Mouse (Mus musculus) erythroblast, embryonic 14.5 days (primary cell): ENCODE data around the gene Naa15. TPM values are rescaled to one million over a fixed set of nuclear protein-coding genes. Genes with fewer than 3 reads are reported as not detected.
"Not testable (repeated sequence)": the region's sequence is repeated elsewhere in the genome, so short reads cannot be mapped to it uniquely, and the experiment has no call there.

ENCODE experiments used
- H3K27me3 ChIP-seq: 2 replicates; pipeline ENCODE4 v1.6.1; 2012; ENCODE audit warnings: inconsistent platforms; ENCODE audit not compliant: control insufficient read depth
- H3K36me3 ChIP-seq: 2 replicates; pipeline ENCODE4 v1.6.1; 2012; ENCODE audit warnings: mild to moderate bottlenecking, inconsistent platforms; ENCODE audit not compliant: control insufficient read depth
- H3K4me1 ChIP-seq: 2 replicates; pipeline ENCODE4 v1.6.1; 2012; ENCODE audit warnings: inconsistent platforms; ENCODE audit not compliant: control insufficient read depth
- H3K4me3 ChIP-seq: replicated peaks from 2 replicates; pipeline ENCODE3; 2012; ENCODE audit warnings: moderate library complexity, mild to moderate bottlenecking, inconsistent platforms
- H3K9me3 ChIP-seq: 2 replicates; pipeline ENCODE4 v1.6.1; 2012; ENCODE audit warnings: low read length, inconsistent platforms, mixed read lengths; ENCODE audit not compliant: control insufficient read depth
- GATA1 ChIP-seq: IDR thresholded peaks from 2 replicates; pipeline ENCODE4 v1.6.1; 2012; ENCODE audit warnings: low read length, inconsistent platforms, mixed read lengths
- TAL1 ChIP-seq: IDR thresholded peaks from 3 replicates; pipeline ENCODE4 v1.6.1; 2012; ENCODE audit warnings: low read length, inconsistent platforms, mixed read lengths
- polyA plus RNA-seq: library from polyadenylated mRNA; stranded (reverse); fragments of >175 nt; gene quantifications from 2 replicates; pipeline ENCODE4 v1.2.3, GENCODE M21; 2012

Naa15 gene
- polyA plus RNA-seq, 1 experiment: 1.2 TPM

DNA sequence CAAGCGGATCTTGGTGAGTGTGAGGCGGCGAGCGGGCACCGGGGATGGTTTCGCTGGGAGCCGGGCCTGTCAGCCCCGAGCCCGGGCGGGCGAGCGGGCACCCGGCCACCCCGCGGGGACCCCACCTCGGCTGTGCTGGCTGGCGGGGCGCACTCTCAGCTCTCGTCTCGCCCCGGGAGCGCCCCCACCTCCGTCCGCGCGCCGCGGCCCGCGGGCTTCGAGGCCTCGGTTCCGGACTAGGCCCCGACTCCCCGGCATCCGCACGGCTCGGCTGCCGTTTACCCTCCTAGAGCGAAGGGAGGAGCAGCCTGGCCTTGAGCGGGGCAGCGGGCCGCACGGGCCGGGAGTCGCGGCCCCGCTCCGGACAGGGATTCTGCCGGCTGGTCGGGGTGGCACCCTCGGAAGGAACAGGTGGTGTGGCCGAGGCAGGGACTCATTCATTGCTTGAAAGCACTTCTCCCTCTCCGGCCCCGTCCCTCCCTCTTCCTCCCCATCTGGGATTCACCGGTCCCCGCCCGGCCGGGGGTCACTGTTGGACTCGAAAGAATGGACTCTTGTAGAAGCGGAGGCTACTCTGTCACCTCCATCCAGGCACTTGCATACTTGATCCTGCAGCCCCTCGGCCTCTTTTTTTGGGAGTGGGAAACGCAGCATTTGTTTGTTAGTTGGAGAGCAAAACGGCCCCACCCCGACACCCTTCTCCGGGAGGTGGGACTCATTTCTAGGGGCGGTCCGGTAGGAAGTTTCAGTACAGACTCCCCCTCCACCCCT is 1.6 kb downstream of the Naa15 start:
- TF ChIP-seq TAL1: no peak
- TF ChIP-seq GATA1: no peak
- Histone ChIP-seq H3K36me3 (peaks cover 22% of the 10 kb centered on the region), H3K4me1 (peaks cover 61% of the 10 kb centered on the region), H3K27me3 (no peaks in the 10 kb centered on the region), H3K9me3 (no peaks in the 10 kb centered on the region), H3K4me3 (peak overlapping the region; percentile 73)

GRCm38 (mm10) chr3:51417135-51417458 is 2.1 kb downstream of the Naa15 start:
- H3K4me3 ChIP-seq: peak overlapping the region; percentile 73
- peaks cover 65% of the 10 kb centered on the region for H3K4me1 ChIP-seq
- peaks cover 27% of the 10 kb centered on the region for H3K36me3 ChIP-seq
- TF ChIP-seq GATA1 (no peak), TAL1 (no peak)
- H3K27me3 ChIP-seq: no peaks in the 10 kb centered on the region
- no peaks in the 10 kb centered on the region for H3K9me3 ChIP-seq

GRCm38 (mm10) chr3:51417485-51417884 is 2.5 kb downstream of the Naa15 start:
- H3K4me1 ChIP-seq: peaks cover 66% of the 10 kb centered on the region
- H3K36me3 ChIP-seq: peaks cover 29% of the 10 kb centered on the region
- TF ChIP-seq GATA1: no peak
- no peak for TF ChIP-seq TAL1
- no peaks in the 10 kb centered on the region for H3K27me3 ChIP-seq
- H3K4me3 ChIP-seq: peak overlapping the region; percentile 73
- no peaks in the 10 kb centered on the region for H3K9me3 ChIP-seq

DNA sequence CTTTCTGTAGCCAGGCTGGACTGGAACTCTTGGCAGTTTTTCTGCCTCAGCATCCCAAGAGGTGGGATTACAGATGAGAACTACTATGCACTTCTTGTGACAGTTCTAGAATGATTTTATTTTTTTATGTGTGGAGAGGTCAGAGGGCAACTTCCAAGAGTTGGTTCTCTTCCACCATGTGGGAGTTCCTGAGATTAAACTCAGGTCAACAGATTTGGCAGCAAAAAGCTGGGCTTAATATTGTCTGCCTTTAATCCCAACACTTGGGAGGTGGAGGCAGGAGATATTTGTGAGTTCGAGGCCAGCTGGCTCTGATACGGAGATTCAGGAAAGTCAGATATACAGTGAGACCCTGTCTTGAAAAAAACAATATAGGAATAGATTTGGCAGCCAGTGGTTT is 3.0 kb downstream of the Naa15 start:
- peak overlapping the region; percentile 73 for H3K4me3 ChIP-seq
- no peaks in the 10 kb centered on the region for H3K27me3 ChIP-seq
- peaks cover 30% of the 10 kb centered on the region for H3K36me3 ChIP-seq
- H3K4me1 ChIP-seq: peaks cover 65% of the 10 kb centered on the region
- no peak for TF ChIP-seq TAL1
- TF ChIP-seq GATA1: no peak
- no peaks in the 10 kb centered on the region for H3K9me3 ChIP-seq

- Histone ChIP-seq H3K36me3 (peaks cover 30% of the 10 kb centered on the region), H3K4me1 (peaks cover 41% of the 10 kb centered on the region), H3K27me3 (no peaks in the 10 kb centered on the region), H3K9me3 (no peaks in the 10 kb centered on the region), H3K4me3 (no peak overlapping the region)
- TF ChIP-seq TAL1: no peak
- TF ChIP-seq GATA1: no peak
Measured at GRCm38 (mm10) chr3:51421921-51422320, 7.0 kb downstream of the Naa15 start.

- H3K4me3 ChIP-seq: no peak overlapping the region
- no peaks in the 10 kb centered on the region for H3K27me3 ChIP-seq
- no peak for TF ChIP-seq TAL1
- TF ChIP-seq GATA1: no peak
- H3K4me1 ChIP-seq: peaks cover 19% of the 10 kb centered on the region
- H3K9me3 ChIP-seq: no peaks in the 10 kb centered on the region
- H3K36me3 ChIP-seq: peaks cover 17% of the 10 kb centered on the region
Measured at GRCm38 (mm10) chr3:51425394-51425793, 10.4 kb downstream of the Naa15 start.

DNA sequence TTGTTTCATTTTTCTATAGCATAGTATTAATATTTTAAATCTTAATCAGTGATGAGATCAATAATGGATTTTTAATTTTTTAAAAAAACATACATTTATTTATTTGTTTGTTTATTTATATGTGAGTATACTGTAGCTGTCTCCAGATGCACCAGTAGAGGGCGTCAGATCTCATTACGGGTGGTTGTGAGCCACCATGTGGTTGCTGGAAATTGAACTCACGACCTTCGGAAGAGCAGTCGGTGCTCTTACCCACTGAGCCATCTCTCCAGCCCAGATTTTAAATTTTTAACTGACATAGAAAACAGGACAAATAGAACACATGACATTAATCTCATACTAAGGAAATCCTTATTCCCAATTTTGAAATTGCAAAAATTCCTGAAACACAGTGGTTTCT is 19.4 kb downstream of the Naa15 start:
- H3K4me3 ChIP-seq, H3K27me3 ChIP-seq, H3K4me1 ChIP-seq, H3K9me3 ChIP-seq: not testable (repeated sequence)
- H3K36me3 ChIP-seq: peaks cover 37% of the 10 kb centered on the region

GRCm38 (mm10) chr3:51434871-51435595 is 20.1 kb downstream of the Naa15 start:
- Histone ChIP-seq H3K36me3 (peaks cover 41% of the 10 kb centered on the region), H3K4me1 (peaks cover 6% of the 10 kb centered on the region), H3K4me3 (no peak overlapping the region), H3K27me3 (no peaks in the 10 kb centered on the region), H3K9me3 (no peaks in the 10 kb centered on the region)
- no peak for TF ChIP-seq TAL1
- no peak for TF ChIP-seq GATA1

- Histone ChIP-seq H3K4me1 (no peaks in the 10 kb centered on the region), H3K4me3 (no peak overlapping the region), H3K9me3 (no peaks in the 10 kb centered on the region), H3K36me3 (peaks cover 97% of the 10 kb centered on the region), H3K27me3 (no peaks in the 10 kb centered on the region)
- no peak for TF ChIP-seq GATA1
- no peak for TF ChIP-seq TAL1
Measured at GRCm38 (mm10) chr3:51468530-51468929, 53.6 kb downstream of the Naa15 start.
